Mouse (Mus musculus): Measurements from ENCODE around the gene Lrrc71.

The Lrrc71 gene

GRCm38 (mm10) chr3:87724556-87724955 lies 23.9 kb downstream of the Lrrc71 start:
- DNase-seq (ENCODE audit: low spot score) = peak; percentile 25

GRCm38 (mm10) chr3:87718525-87718924 lies 29.9 kb downstream of the Lrrc71 start:
- DNase-seq (ENCODE audit: low spot score) = no peak

Measured in embryo, embryonic 10 days (tissue).